Mouse (Mus musculus): Measurements from ENCODE around the gene Apoa2. TPM values are rescaled to one million over a fixed set of nuclear protein-coding genes. Genes with fewer than 3 reads are reported as not detected.

The Apoa2 gene
- polyA plus RNA-seq (2015; fragmentation: Nextera tagmentation; extraction: Ambion mirVana), result 6,467 and 6,641 TPM in 2 replicates

- Histone ChIP-seq H3K27me3 (no peaks in the 10 kb centered on the region), H3K4me2 (peak within 1 kb of the TSS; percentile 44), H3K4me3 (replicated peaks) (peak within 1 kb of the TSS; percentile 44), H3K27ac (replicated peaks) (peak within 1 kb of the TSS; percentile 87), H3K9me3 (replicated peaks) (no peaks in the 10 kb centered on the region), H3K36me3 (replicated peaks) (0 out of 2 replicates have a peak, but pooled peaks cover 7% of the 10 kb centered on the region), H3K4me1 (replicated peaks) (peaks cover 25% of the 10 kb centered on the region), H3K9ac (0 out of 2 replicates have a peak within 1 kb of the TSS, but pooled peaks have one; percentile 25)
- 0 out of 2 replicates have a peak, but pooled peaks have one; percentile 4 for ATAC-seq (ENCODE audit: insufficient read depth)
- WGBS (ENCODE audit: insufficient replicate concordance), result 64% methylated on average over 5 of the region's 5 CpGs
Observed at GRCm38 (mm10) chr1:171224857-171225256, at the start of gene Apoa2. Gene Apoa2, plus strand, starts transcription at chr1:171225054.

- no peak for ATAC-seq (ENCODE audit: insufficient read depth)
- H3K4me3 ChIP-seq (replicated peaks), result no peak overlapping the region
- no peak overlapping the region for H3K4me2 ChIP-seq
- H3K36me3 ChIP-seq (replicated peaks), result no peaks in the 10 kb centered on the region
- WGBS (ENCODE audit: insufficient replicate concordance), result 64% methylated on average over 5 of the region's 5 CpGs
- H3K4me1 ChIP-seq (replicated peaks), result 0 out of 2 replicates have a peak, but pooled peaks cover 3% of the 10 kb centered on the region
- no peaks in the 10 kb centered on the region for H3K27me3 ChIP-seq
- H3K27ac ChIP-seq (replicated peaks), result no peak overlapping the region
- no peaks in the 10 kb centered on the region for H3K9me3 ChIP-seq (replicated peaks)
- H3K9ac ChIP-seq, result no peak overlapping the region
Observed at GRCm38 (mm10) chr1:171179487-171180171, 45.2 kb upstream of the Apoa2 start.

GRCm38 (mm10) chr1:171183025-171183424, 41.8 kb upstream of the Apoa2 start:
- Histone ChIP-seq H3K9me3 (replicated peaks) (no peaks in the 10 kb centered on the region), H3K27me3 (peaks cover 8% of the 10 kb centered on the region), H3K27ac (replicated peaks) (no peak overlapping the region), H3K4me1 (replicated peaks) (0 out of 2 replicates have a peak, but pooled peaks cover 3% of the 10 kb centered on the region), H3K4me3 (replicated peaks) (no peak overlapping the region), H3K36me3 (replicated peaks) (no peaks in the 10 kb centered on the region), H3K9ac (no peak overlapping the region), H3K4me2 (no peak overlapping the region)
- no peak for ATAC-seq (ENCODE audit: insufficient read depth)
- WGBS (ENCODE audit: insufficient replicate concordance), result 74% methylated on average over 3 of the region's 3 CpGs

GRCm38 (mm10) chr1:171183620-171184019, 41.2 kb upstream of the Apoa2 start:
- Histone ChIP-seq H3K9ac (no peak overlapping the region), H3K27me3 (peaks cover 8% of the 10 kb centered on the region), H3K27ac (replicated peaks) (no peak overlapping the region), H3K4me3 (replicated peaks) (no peak overlapping the region), H3K4me1 (replicated peaks) (0 out of 2 replicates have a peak, but pooled peaks cover 3% of the 10 kb centered on the region), H3K4me2 (no peak overlapping the region), H3K36me3 (replicated peaks) (no peaks in the 10 kb centered on the region), H3K9me3 (replicated peaks) (no peaks in the 10 kb centered on the region)
- no peak for ATAC-seq (ENCODE audit: insufficient read depth)
- 21% methylated on average over 3 of the region's 3 CpGs for WGBS (ENCODE audit: insufficient replicate concordance)

GRCm38 (mm10) chr1:171184314-171184713, 40.5 kb upstream of the Apoa2 start:
- Histone ChIP-seq H3K9ac (no peak overlapping the region), H3K4me3 (replicated peaks) (no peak overlapping the region), H3K36me3 (replicated peaks) (no peaks in the 10 kb centered on the region), H3K4me1 (replicated peaks) (peaks cover 6% of the 10 kb centered on the region), H3K9me3 (replicated peaks) (no peaks in the 10 kb centered on the region), H3K4me2 (no peak overlapping the region), H3K27ac (replicated peaks) (no peak overlapping the region), H3K27me3 (peaks cover 8% of the 10 kb centered on the region)
- 18% methylated on average over 7 of the region's 7 CpGs for WGBS (ENCODE audit: insufficient replicate concordance)
- no peak for ATAC-seq (ENCODE audit: insufficient read depth)

- no peak for ATAC-seq (ENCODE audit: insufficient read depth)
- peaks cover 10% of the 10 kb centered on the region for H3K27me3 ChIP-seq
- H3K36me3 ChIP-seq (replicated peaks), result no peaks in the 10 kb centered on the region
- H3K4me3 ChIP-seq (replicated peaks), result no peak overlapping the region
- peaks cover 12% of the 10 kb centered on the region for H3K4me1 ChIP-seq (replicated peaks)
- WGBS (ENCODE audit: insufficient replicate concordance), result 75% methylated on average over 8 of the region's 8 CpGs
- H3K27ac ChIP-seq (replicated peaks), result no peak overlapping the region
- H3K9me3 ChIP-seq (replicated peaks), result no peaks in the 10 kb centered on the region
- no peak overlapping the region for H3K4me2 ChIP-seq
- no peak overlapping the region for H3K9ac ChIP-seq
Observed at GRCm38 (mm10) chr1:171185655-171186054, 39.2 kb upstream of the Apoa2 start.

- Histone ChIP-seq H3K9me3 (replicated peaks) (no peaks in the 10 kb centered on the region), H3K4me2 (no peak overlapping the region), H3K27ac (replicated peaks) (no peak overlapping the region), H3K4me3 (replicated peaks) (no peak overlapping the region), H3K36me3 (replicated peaks) (no peaks in the 10 kb centered on the region), H3K9ac (no peak overlapping the region), H3K27me3 (peaks cover 35% of the 10 kb centered on the region), H3K4me1 (replicated peaks) (peaks cover 12% of the 10 kb centered on the region)
- no peak for ATAC-seq (ENCODE audit: insufficient read depth)
- 34% methylated on average over 13 of the region's 13 CpGs for WGBS (ENCODE audit: insufficient replicate concordance)
Observed at GRCm38 (mm10) chr1:171187851-171188700, 36.8 kb upstream of the Apoa2 start.

GRCm38 (mm10) chr1:171189046-171189445, 35.8 kb upstream of the Apoa2 start:
- peaks cover 44% of the 10 kb centered on the region for H3K27me3 ChIP-seq
- H3K9me3 ChIP-seq (replicated peaks), result no peaks in the 10 kb centered on the region
- 51% methylated on average over 8 of the region's 8 CpGs for WGBS (ENCODE audit: insufficient replicate concordance)
- H3K4me3 ChIP-seq (replicated peaks), result no peak overlapping the region
- ATAC-seq (ENCODE audit: insufficient read depth), result no peak
- H3K9ac ChIP-seq, result no peak overlapping the region
- H3K4me2 ChIP-seq, result no peak overlapping the region
- H3K36me3 ChIP-seq (replicated peaks), result no peaks in the 10 kb centered on the region
- peaks cover 8% of the 10 kb centered on the region for H3K4me1 ChIP-seq (replicated peaks)
- no peak overlapping the region for H3K27ac ChIP-seq (replicated peaks)

- no peak overlapping the region for H3K27ac ChIP-seq (replicated peaks)
- no peaks in the 10 kb centered on the region for H3K36me3 ChIP-seq (replicated peaks)
- H3K4me3 ChIP-seq (replicated peaks), result no peak overlapping the region
- no peak overlapping the region for H3K4me2 ChIP-seq
- WGBS (ENCODE audit: insufficient replicate concordance), result 60% methylated on average over 14 of the region's 14 CpGs
- no peaks in the 10 kb centered on the region for H3K9me3 ChIP-seq (replicated peaks)
- peaks cover 50% of the 10 kb centered on the region for H3K27me3 ChIP-seq
- ATAC-seq (ENCODE audit: insufficient read depth), result no peak
- H3K9ac ChIP-seq, result no peak overlapping the region
- H3K4me1 ChIP-seq (replicated peaks), result peaks cover 8% of the 10 kb centered on the region
Observed at GRCm38 (mm10) chr1:171189476-171190114, 35.3 kb upstream of the Apoa2 start.

GRCm38 (mm10) chr1:171190832-171191231, 34.0 kb upstream of the Apoa2 start:
- H3K4me1 ChIP-seq (replicated peaks), result peaks cover 11% of the 10 kb centered on the region
- H3K27me3 ChIP-seq, result peaks cover 55% of the 10 kb centered on the region
- no peaks in the 10 kb centered on the region for H3K9me3 ChIP-seq (replicated peaks)
- H3K36me3 ChIP-seq (replicated peaks), result no peaks in the 10 kb centered on the region
- WGBS (ENCODE audit: insufficient replicate concordance), result 81% methylated on average over 9 of the region's 9 CpGs
- no peak overlapping the region for H3K27ac ChIP-seq (replicated peaks)
- H3K4me2 ChIP-seq, result no peak overlapping the region
- H3K9ac ChIP-seq, result no peak overlapping the region
- ATAC-seq (ENCODE audit: insufficient read depth), result no peak
- H3K4me3 ChIP-seq (replicated peaks), result no peak overlapping the region

GRCm38 (mm10) chr1:171192283-171192682, 32.6 kb upstream of the Apoa2 start:
- no peaks in the 10 kb centered on the region for H3K9me3 ChIP-seq (replicated peaks)
- no peak overlapping the region for H3K27ac ChIP-seq (replicated peaks)
- no peak overlapping the region for H3K9ac ChIP-seq
- no peak overlapping the region for H3K4me3 ChIP-seq (replicated peaks)
- H3K4me2 ChIP-seq, result no peak overlapping the region
- 45% methylated on average over 10 of the region's 10 CpGs for WGBS (ENCODE audit: insufficient replicate concordance)
- peaks cover 69% of the 10 kb centered on the region for H3K27me3 ChIP-seq
- H3K36me3 ChIP-seq (replicated peaks), result no peaks in the 10 kb centered on the region
- H3K4me1 ChIP-seq (replicated peaks), result peaks cover 15% of the 10 kb centered on the region
- ATAC-seq (ENCODE audit: insufficient read depth), result no peak
